Mouse (Mus musculus): Measurements from ENCODE around the gene Ing5. TPM values are rescaled to one million over a fixed set of nuclear protein-coding genes. Genes with fewer than 3 reads are reported as not detected.

Ing5 gene
- total and polyA plus RNA-seq, 3 experiments = 5.4 to 15.1 (median 13.0) TPM

DNA sequence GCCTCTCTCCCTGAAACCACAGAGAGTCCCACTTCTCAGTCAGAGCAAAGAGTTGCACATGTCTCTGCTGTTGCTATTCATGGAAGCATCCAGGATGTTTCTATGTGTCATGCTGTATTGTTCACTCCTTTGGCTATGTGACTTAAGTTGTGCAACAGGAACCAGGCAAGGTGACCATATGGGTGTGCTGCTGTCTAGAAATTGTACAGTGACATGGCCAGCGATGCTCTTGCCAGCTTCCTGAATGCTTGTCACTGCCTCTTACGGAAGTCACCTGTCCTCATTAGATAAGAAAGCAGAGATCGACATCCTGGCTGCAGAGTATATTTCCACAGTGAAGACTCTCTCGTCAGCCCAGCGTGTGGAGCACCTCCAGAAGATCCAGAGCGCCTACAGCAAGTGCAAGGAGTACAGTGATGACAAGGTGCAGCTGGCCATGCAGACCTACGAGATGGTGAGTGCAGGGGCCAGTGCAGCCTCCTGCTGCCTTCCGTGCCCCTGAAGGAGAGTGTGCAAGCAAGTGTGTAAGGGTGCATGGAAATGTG lies 7.8 kb downstream of the Ing5 start:
- H3K4me3 ChIP-seq = no peak overlapping the region
- H3K9ac ChIP-seq (ENCODE audit: low read depth, low read length) = no peak overlapping the region
- no peak for TF ChIP-seq CTCF (IDR thresholded peaks at IDR 0.05)
- no peak for TF ChIP-seq EP300 (IDR thresholded peaks at IDR 0.05; ENCODE audit: insufficient read depth, low read depth, low read length)
- TF ChIP-seq POLR2A (IDR thresholded peaks at IDR 0.05; ENCODE audit: insufficient read depth, low read depth, low read length) = no peak
- H3K4me1 ChIP-seq (ENCODE audit: control insufficient read depth, insufficient read depth, low read length) = no peaks in the 10 kb centered on the region
- intact Hi-C loops (cut with DNase I) = no loop called here
- peak overlapping the region; percentile 38 for H3K27ac ChIP-seq
- 75% methylated on average over 8 of the region's 8 CpGs for WGBS
- H3K79me2 ChIP-seq (replicated peaks; ENCODE audit: control insufficient read depth, insufficient read depth, low read length) = peaks cover 2% of the 10 kb centered on the region; the same call in 1 of the 2 replicates
- H3K27me3 ChIP-seq (ENCODE audit: control insufficient read depth, insufficient read depth, low read length) = no peaks in the 10 kb centered on the region
- H3K36me3 ChIP-seq (ENCODE audit: control insufficient read depth, insufficient read depth, low read length) = no peaks in the 10 kb centered on the region
- no peak for DNase-seq

DNA sequence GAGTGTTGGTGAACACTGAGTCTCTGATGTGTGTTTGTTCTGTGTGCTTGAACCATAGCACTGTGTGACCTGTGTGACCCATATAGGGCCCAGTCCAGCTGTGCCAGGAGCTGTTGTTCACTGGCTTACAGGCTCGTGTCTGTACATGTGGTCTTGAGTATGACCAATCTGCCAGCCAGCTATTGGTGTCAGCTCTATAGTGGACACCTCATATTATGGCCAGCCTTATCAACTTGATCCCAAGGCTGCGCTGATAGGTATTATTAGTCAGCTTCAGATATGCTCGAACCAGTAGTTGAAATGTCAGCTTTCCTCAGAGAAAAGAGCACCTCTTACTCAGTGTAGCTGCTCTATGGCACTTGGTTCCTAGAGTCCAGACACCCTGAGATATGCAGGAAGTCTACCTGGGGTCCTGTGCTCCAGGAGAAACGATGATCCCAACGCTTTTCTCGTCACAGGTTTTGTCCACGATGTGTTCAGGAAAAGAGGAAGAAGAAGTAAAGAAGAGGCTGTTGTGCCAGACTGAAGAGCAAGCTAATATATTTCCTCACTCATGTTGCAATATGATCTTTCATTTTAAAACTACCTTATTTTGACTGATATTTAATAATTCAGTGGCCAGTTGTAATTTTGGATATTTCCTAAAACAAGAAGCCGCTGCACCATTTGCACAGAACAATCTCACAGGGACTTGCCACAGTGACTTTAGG lies 14.2 kb downstream of the Ing5 start:
- Histone ChIP-seq H3K27ac (no peak overlapping the region), H3K79me2 (replicated peaks; ENCODE audit: control insufficient read depth, insufficient read depth, low read length) (no peaks in the 10 kb centered on the region), H3K4me3 (no peak overlapping the region), H3K4me1 (ENCODE audit: control insufficient read depth, insufficient read depth, low read length) (no peaks in the 10 kb centered on the region), H3K9ac (ENCODE audit: low read depth, low read length) (no peak overlapping the region), H3K27me3 (ENCODE audit: control insufficient read depth, insufficient read depth, low read length) (no peaks in the 10 kb centered on the region), H3K36me3 (ENCODE audit: control insufficient read depth, insufficient read depth, low read length) (no peaks in the 10 kb centered on the region)
- TF ChIP-seq POLR2A (IDR thresholded peaks at IDR 0.05; ENCODE audit: insufficient read depth, low read depth, low read length) (no peak), EP300 (IDR thresholded peaks at IDR 0.05; ENCODE audit: insufficient read depth, low read depth, low read length) (no peak), CTCF (IDR thresholded peaks at IDR 0.05) (no peak)
- intact Hi-C loops (cut with DNase I) = no loop called here
- WGBS = 87% methylated on average over 8 of the region's 8 CpGs
- no peak for DNase-seq

DNA sequence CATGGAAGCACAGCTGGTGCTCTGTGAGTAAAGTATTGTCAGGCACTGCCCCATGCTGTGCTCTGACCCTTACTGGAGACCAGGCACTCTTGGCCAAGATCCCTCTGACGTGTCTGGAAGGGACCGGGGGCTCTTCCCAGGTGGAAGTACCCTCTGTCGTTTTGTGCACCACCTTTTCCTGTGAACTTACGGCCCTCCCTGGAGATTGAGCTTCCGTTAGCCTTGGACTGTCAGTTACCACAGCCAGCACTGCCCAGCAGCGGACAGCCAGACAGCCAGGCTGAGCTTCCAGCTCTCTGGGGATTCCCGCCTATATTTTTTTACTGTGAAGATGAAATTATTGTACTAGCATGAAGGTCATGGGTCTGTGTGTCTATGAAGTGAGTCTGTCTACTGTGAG lies 15.0 kb downstream of the Ing5 start:
- TF ChIP-seq EP300 (IDR thresholded peaks at IDR 0.05; ENCODE audit: insufficient read depth, low read depth, low read length) = no peak
- TF ChIP-seq POLR2A (IDR thresholded peaks at IDR 0.05; ENCODE audit: insufficient read depth, low read depth, low read length) = no peak
- no peak for TF ChIP-seq CTCF (IDR thresholded peaks at IDR 0.05)
- H3K4me3 ChIP-seq = no peak overlapping the region
- 73% methylated on average over 7 of the region's 7 CpGs for WGBS
- no peaks in the 10 kb centered on the region for H3K79me2 ChIP-seq (replicated peaks; ENCODE audit: control insufficient read depth, insufficient read depth, low read length)
- no peak overlapping the region for H3K27ac ChIP-seq
- H3K9ac ChIP-seq (ENCODE audit: low read depth, low read length) = no peak overlapping the region
- no peaks in the 10 kb centered on the region for H3K36me3 ChIP-seq (ENCODE audit: control insufficient read depth, insufficient read depth, low read length)
- DNase-seq = no peak
- no peaks in the 10 kb centered on the region for H3K4me1 ChIP-seq (ENCODE audit: control insufficient read depth, insufficient read depth, low read length)
- H3K27me3 ChIP-seq (ENCODE audit: control insufficient read depth, insufficient read depth, low read length) = no peaks in the 10 kb centered on the region
- intact Hi-C loops (cut with DNase I) = no loop called here

DNA sequence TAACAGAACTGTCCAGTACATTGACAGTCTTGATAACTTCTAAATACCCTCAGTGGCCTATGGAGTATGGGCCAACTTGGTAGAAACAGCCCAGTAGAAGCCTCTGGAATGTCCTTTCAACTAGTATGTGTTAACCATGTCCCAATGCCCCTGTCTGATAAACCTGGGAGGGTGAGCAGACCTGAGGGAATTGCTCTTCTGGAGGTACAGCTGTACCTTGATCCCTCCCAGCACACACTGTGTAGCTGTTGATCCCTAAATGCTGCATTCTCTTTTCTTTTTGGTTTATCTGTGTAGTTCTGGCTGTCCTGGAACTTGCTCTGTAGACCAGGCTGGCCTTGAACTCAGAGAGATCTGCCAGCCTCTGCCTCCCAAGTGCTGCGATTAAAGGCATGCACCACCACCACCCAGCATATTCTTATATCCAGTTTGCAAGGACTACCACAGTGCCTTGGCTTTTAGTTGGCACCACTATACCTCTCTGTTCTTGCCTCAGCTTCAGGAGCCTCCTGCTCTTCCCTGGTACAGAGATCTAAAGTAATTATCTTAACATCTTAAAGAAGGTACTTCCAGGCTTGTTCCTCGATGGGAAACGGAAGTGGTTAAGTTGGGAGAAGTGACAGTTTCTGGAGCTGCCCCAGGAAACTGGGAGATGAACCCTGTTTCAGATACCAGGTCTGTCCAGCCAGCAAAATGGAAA lies 20.2 kb downstream of the Ing5 start:
- no peaks in the 10 kb centered on the region for H3K36me3 ChIP-seq (ENCODE audit: control insufficient read depth, insufficient read depth, low read length)
- H3K9ac ChIP-seq (ENCODE audit: low read depth, low read length) = no peak overlapping the region
- H3K27me3 ChIP-seq (ENCODE audit: control insufficient read depth, insufficient read depth, low read length) = no peaks in the 10 kb centered on the region
- no peak for DNase-seq
- intact Hi-C loops (cut with DNase I) = loop anchor here (2.0 kb wide), 1 partner anchor 19 kb away; no protein-coding TSS in a partner anchor
- H3K4me3 ChIP-seq = no peak overlapping the region
- peak overlapping the region; percentile 91 for H3K27ac ChIP-seq
- no peaks in the 10 kb centered on the region for H3K79me2 ChIP-seq (replicated peaks; ENCODE audit: control insufficient read depth, insufficient read depth, low read length)
- TF ChIP-seq POLR2A (IDR thresholded peaks at IDR 0.05; ENCODE audit: insufficient read depth, low read depth, low read length) = no peak
- no peak for TF ChIP-seq CTCF (IDR thresholded peaks at IDR 0.05)
- TF ChIP-seq EP300 (IDR thresholded peaks at IDR 0.05; ENCODE audit: insufficient read depth, low read depth, low read length) = no peak
- WGBS = 48% methylated on average over 3 of the region's 3 CpGs
- H3K4me1 ChIP-seq (ENCODE audit: control insufficient read depth, insufficient read depth, low read length) = peaks cover 3% of the 10 kb centered on the region

DNA sequence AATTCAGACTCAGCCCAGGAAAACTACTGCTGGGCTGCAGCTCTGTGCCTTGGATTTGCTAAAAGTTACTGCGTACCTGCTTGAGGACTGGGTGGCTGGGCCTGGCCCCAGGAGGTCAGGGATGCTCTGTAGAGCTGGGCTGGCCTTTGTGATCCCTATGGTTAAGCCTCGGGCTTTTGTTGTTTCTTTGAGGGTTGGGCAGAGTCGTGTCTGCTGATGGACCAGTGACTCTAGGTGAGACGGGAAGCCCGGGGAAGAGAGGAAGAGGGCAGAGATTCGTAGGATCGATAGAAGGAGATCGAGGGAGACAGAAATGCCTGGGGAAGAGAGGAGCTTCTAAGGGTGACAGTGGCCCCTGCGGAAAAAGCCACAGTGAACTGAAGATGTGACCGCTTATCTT lies 20.8 kb downstream of the Ing5 start, which contains the start of gene D2hgdh:
TSS of gene D2hgdh (plus strand) at position 301 of the 400 bp plus-strand sequence.
- TF ChIP-seq POLR2A (IDR thresholded peaks at IDR 0.05; ENCODE audit: insufficient read depth, low read depth, low read length) = no peak
- TF ChIP-seq EP300 (IDR thresholded peaks at IDR 0.05; ENCODE audit: insufficient read depth, low read depth, low read length) = no peak
- TF ChIP-seq CTCF (IDR thresholded peaks at IDR 0.05) = no peak
- intact Hi-C loops (cut with DNase I) = no loop called here
- peaks cover 3% of the 10 kb centered on the region for H3K4me1 ChIP-seq (ENCODE audit: control insufficient read depth, insufficient read depth, low read length)
- H3K27ac ChIP-seq = peak within 1 kb of the TSS; percentile 91
- DNase-seq = peak in 1 of 2 experiments; percentile 36
- 15% methylated on average over 10 of the region's 10 CpGs for WGBS
- no peaks in the 10 kb centered on the region for H3K27me3 ChIP-seq (ENCODE audit: control insufficient read depth, insufficient read depth, low read length)
- no peaks in the 10 kb centered on the region for H3K79me2 ChIP-seq (replicated peaks; ENCODE audit: control insufficient read depth, insufficient read depth, low read length)
- H3K4me3 ChIP-seq = peak within 1 kb of the TSS; percentile 65
- no peaks in the 10 kb centered on the region for H3K36me3 ChIP-seq (ENCODE audit: control insufficient read depth, insufficient read depth, low read length)
- peak within 1 kb of the TSS; percentile 67 for H3K9ac ChIP-seq (ENCODE audit: low read depth, low read length)

All from heart, adult 2 months (tissue).